Mouse (Mus musculus) C2C12 (cell line): Measurements from ENCODE around the gene Pip5k1c. TPM values are rescaled to one million over a fixed set of nuclear protein-coding genes. Genes with fewer than 3 reads are reported as not detected.

Experiments
- H3K27me3 ChIP-seq: one replicate; pipeline ENCODE4 v1.6.1; 2011; ENCODE audit not compliant: control insufficient read depth, insufficient read depth, insufficient read length
- H3K36me3 ChIP-seq: one replicate; pipeline ENCODE4 v1.6.1; 2011; ENCODE audit not compliant: control insufficient read depth, insufficient read depth
- H3K4me3 ChIP-seq: one replicate; pipeline ENCODE4 v1.5.1; 2011; ENCODE audit warnings: mild to moderate bottlenecking, control low read depth; ENCODE audit not compliant: poor library complexity, insufficient read depth, severe bottlenecking
- H3K79me2 ChIP-seq: one replicate; pipeline ENCODE4 v1.6.1; 2011; ENCODE audit not compliant: control insufficient read depth, insufficient read depth
- H3K79me3 ChIP-seq: one replicate; pipeline ENCODE4 v1.6.1; 2011; ENCODE audit warnings: low read depth, control low read depth
- H3ac ChIP-seq: one replicate; pipeline ENCODE3; 2011; ENCODE audit warnings: low read depth; ENCODE audit not compliant: control insufficient read depth, insufficient read length
- CEBPB ChIP-seq: IDR thresholded peaks from one replicate; pipeline ENCODE4 v1.6.1; 2011; ENCODE audit warnings: low read depth, mild to moderate bottlenecking, control low read depth, moderate library complexity
- CTCF ChIP-seq: IDR thresholded peaks from one replicate; pipeline ENCODE4 v1.5.1; 2011; ENCODE audit not compliant: control insufficient read depth, insufficient read depth, insufficient read length
- FOSL1 ChIP-seq: IDR thresholded peaks from one replicate; pipeline ENCODE4 v1.8.0; 2011; ENCODE audit warnings: mild to moderate bottlenecking, low read length; ENCODE audit not compliant: poor library complexity, insufficient read depth, severe bottlenecking
- MAX ChIP-seq: IDR thresholded peaks from one replicate; pipeline ENCODE4 v1.6.1; 2011; ENCODE audit warnings: mild to moderate bottlenecking, control low read depth
- MYOD1 ChIP-seq: IDR thresholded peaks from one replicate; pipeline ENCODE4 v1.6.1; 2011; ENCODE audit warnings: low read depth; ENCODE audit not compliant: control insufficient read depth, insufficient read length
- MYOG ChIP-seq: IDR thresholded peaks from one replicate; pipeline ENCODE4 v1.6.1; 2011; ENCODE audit not compliant: control insufficient read depth, insufficient read length; ENCODE audit errors: extremely low read depth
- USF1 ChIP-seq: IDR thresholded peaks from one replicate; pipeline ENCODE4 v1.6.1; 2011; ENCODE audit warnings: low read depth, mild to moderate bottlenecking, control low read depth, moderate library complexity
- polyA plus RNA-seq: library from polyadenylated mRNA; unstranded; fragments of >200 nt; fragmentation: generic; extraction: Trizol; gene quantifications from one replicate; pipeline ENCODE4 v1.2.1, GENCODE M21; 2012; ENCODE audit warnings: missing spikeins

The Pip5k1c gene
- polyA plus RNA-seq, 1 experiment, result 33.3 TPM

DNA sequence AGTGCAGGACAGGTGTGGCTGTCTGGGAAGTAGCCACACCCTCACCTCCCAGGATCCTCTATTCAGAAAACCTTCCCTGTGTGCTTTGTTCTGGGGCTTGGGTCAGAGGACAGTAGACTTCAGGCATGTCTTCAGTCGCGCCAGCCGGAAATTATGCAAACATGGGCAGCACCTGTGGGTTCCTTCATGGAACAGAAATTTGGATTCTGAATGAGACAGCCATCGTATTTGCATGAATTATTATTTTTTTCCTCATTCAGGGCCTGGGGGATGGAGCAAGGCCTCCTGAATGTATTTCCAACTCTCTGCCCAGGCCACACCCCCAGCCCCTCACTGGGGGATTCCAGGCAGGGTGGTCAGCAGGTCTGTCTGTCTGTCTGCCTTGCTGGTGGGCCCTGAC is 31.7 kb upstream of the Pip5k1c start:
- H3K79me2 ChIP-seq, result peaks cover 18% of the 10 kb centered on the region
- no peak overlapping the region for H3K4me3 ChIP-seq
- H3ac ChIP-seq, result no peak overlapping the region
- H3K36me3 ChIP-seq, result peaks cover 23% of the 10 kb centered on the region
- no peaks in the 10 kb centered on the region for H3K27me3 ChIP-seq
- H3K79me3 ChIP-seq, result peaks cover 6% of the 10 kb centered on the region
- TF ChIP-seq CEBPB (no peak), MYOG (no peak), USF1 (no peak), FOSL1 (no peak), MAX (no peak), MYOD1 (no peak), CTCF (no peak)

- H3K79me3 ChIP-seq, result peaks cover 13% of the 10 kb centered on the region
These were observed 27.2 kb upstream of the Pip5k1c start for GRCm38 (mm10) chr10:81265540-81265939.

GRCm38 (mm10) chr10:81266211-81267105 is 26.3 kb upstream of the Pip5k1c start, which contains the start of the genes Mrpl54 and Apba3:
TSS of gene Mrpl54 (minus strand) at chr10:81266934.
TSS of gene Apba3 (plus strand) at chr10:81266960.
- Histone ChIP-seq H3K4me3 (peak within 1 kb of the TSS; percentile 48), H3K79me2 (peaks cover 41% of the 10 kb centered on the region), H3K79me3 (peaks cover 13% of the 10 kb centered on the region), H3ac (peak within 1 kb of the TSS; percentile 55), H3K36me3 (peaks cover 32% of the 10 kb centered on the region), H3K27me3 (no peaks in the 10 kb centered on the region)
- TF ChIP-seq MYOD1 (no peak), FOSL1 (no peak), USF1 (no peak), CTCF (no peak), CEBPB (peak; percentile 24), MAX (peak; percentile 96), MYOG (no peak)

More at GRCm38 (mm10) chr10:81265540-81265939, 27.2 kb upstream of the Pip5k1c start:
- Histone ChIP-seq H3K79me2 (peaks cover 41% of the 10 kb centered on the region), H3K27me3 (no peaks in the 10 kb centered on the region), H3K4me3 (peak overlapping the region; percentile 48), H3K36me3 (peaks cover 28% of the 10 kb centered on the region), H3ac (peak overlapping the region; percentile 3)
- TF ChIP-seq FOSL1, result no peak
- no peak for TF ChIP-seq MYOG
- TF ChIP-seq USF1, result no peak
- no peak for TF ChIP-seq CEBPB
- no peak for TF ChIP-seq CTCF
- no peak for TF ChIP-seq MAX
- TF ChIP-seq MYOD1, result no peak

DNA sequence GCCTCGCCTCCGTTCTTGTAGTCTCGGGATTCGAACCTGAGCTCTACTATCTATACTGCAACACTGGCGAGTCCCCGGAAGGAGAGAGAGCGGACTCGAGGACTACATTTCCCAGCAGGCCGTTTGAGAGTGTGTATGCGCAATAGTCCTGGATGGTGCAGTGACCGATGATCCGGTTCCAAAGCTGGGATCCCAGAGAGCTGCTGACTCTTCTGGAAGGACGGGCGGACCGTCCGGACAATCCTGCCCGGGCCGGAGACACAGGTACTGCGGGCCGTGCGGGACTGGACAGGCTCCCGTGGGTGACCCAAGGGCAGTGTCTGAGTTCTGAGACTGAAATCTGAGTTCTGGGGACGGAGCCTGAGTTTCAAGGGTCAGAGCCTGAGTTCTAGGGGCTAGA is 24.7 kb upstream of the Pip5k1c start:
- Histone ChIP-seq H3K79me3 (peaks cover 13% of the 10 kb centered on the region), H3K79me2 (peaks cover 41% of the 10 kb centered on the region), H3K27me3 (no peaks in the 10 kb centered on the region), H3K4me3 (peak overlapping the region; percentile 75), H3K36me3 (peaks cover 31% of the 10 kb centered on the region), H3ac (peak overlapping the region; percentile 99)
- TF ChIP-seq CEBPB (peak; percentile 84), MAX (no peak)

DNA sequence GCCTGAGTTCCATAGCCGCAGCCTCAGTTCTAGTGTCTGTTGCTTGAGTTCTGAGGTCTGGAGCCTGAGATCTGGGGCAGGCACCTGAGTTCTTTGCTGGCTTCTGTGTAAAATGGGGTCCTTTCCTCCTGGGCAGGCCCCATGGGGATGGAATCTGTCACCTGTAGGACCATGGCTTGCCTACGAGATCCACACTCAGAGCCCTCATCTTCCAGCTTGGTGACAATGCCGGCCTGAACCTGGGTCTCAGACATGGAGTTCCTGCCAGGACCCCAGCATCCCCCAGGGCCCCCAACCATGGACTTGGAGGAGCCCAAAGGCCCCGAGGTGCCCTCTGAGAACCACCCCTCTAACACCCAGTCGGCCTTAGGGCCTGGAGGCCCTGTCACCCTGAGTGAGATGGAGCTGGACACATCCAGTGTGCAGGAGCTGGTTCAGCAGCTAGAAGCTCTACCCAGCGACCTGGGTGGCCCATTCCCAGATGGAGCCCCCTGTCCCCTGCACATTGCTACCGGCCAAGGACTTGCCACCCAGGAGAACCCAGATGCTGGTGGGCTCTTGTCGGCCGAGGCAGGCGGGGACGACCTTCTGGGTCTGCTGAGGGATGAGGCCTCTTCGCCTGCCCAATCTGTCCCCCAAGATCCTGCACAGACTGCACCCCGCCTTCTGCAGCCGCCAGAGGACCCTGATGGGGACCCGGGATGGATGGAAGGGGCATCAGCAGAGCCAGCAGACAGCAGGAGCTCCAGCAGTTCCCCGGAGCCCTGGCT is 23.9 kb upstream of the Pip5k1c start:
- Histone ChIP-seq H3K79me2 (peaks cover 41% of the 10 kb centered on the region), H3K79me3 (peaks cover 13% of the 10 kb centered on the region), H3K36me3 (peaks cover 24% of the 10 kb centered on the region), H3K4me3 (peak overlapping the region; percentile 75), H3ac (peak overlapping the region; percentile 99), H3K27me3 (no peaks in the 10 kb centered on the region)
- TF ChIP-seq MYOG, result no peak
- TF ChIP-seq CEBPB, result no peak
- no peak for TF ChIP-seq USF1
